Mouse (Mus musculus) ES-E14 (cell line): ENCODE results near the gene Ppt2. TPM values are rescaled to one million over a fixed set of nuclear protein-coding genes. Genes with fewer than 3 reads are reported as not detected.

Source experiments
- DNase-seq: peaks from one replicate; pipeline ENCODE4 v3.0.0-alpha.2; 2013; ENCODE audit warnings: low read depth, low spot score
- H3K27ac ChIP-seq: 2 replicates; pipeline ENCODE4 v1.5.1; 2012; ENCODE audit warnings: low read depth, mild to moderate bottlenecking, low read length, moderate library complexity, mixed read lengths; ENCODE audit not compliant: poor library complexity, insufficient read depth, severe bottlenecking
- H3K36me3 ChIP-seq: 2 replicates; pipeline ENCODE4 v1.6.1; 2012; ENCODE audit warnings: mild to moderate bottlenecking, low read length, moderate library complexity, mixed read lengths; ENCODE audit not compliant: control insufficient read depth, poor library complexity, insufficient read depth, severe bottlenecking
- H3K4me1 ChIP-seq, 2 experiments: fragments of 150-350 bp in 1 of 2; sonication (generic) in 1 of 2; 2 replicates each; pipeline ENCODE4 v1.6.1; 2012; ENCODE audit warnings: low read length in 2 of 2, mild to moderate bottlenecking in 1 of 2, mixed read lengths in 1 of 2; ENCODE audit not compliant: control insufficient read depth in 2 of 2, insufficient read depth in 2 of 2, poor library complexity in 1 of 2
- H3K4me3 ChIP-seq, 2 experiments: fragments of 150-350 bp in 1 of 2; sonication (generic) in 1 of 2; 2 replicates each; pipeline ENCODE4 v1.5.1; 2012; ENCODE audit warnings: low read length in 2 of 2, low read depth in 1 of 2, mild to moderate bottlenecking in 1 of 2, mixed read lengths in 1 of 2; ENCODE audit not compliant: insufficient read depth in 1 of 2, poor library complexity in 1 of 2, severe bottlenecking in 1 of 2
- H3K9ac ChIP-seq: 2 replicates; pipeline ENCODE4 v1.6.1; 2012; ENCODE audit warnings: low read depth, mild to moderate bottlenecking, low read length, mixed read lengths; ENCODE audit not compliant: poor library complexity, insufficient read depth, severe bottlenecking
- H3K9me3 ChIP-seq: fragments of 150-350 bp; sonication (generic); 2 replicates; pipeline ENCODE4 v1.6.1; 2012; ENCODE audit warnings: low read depth, mild to moderate bottlenecking, low read length; ENCODE audit not compliant: control insufficient read depth, insufficient read depth
- CHD2 ChIP-seq: IDR thresholded peaks from 2 replicates; pipeline ENCODE4 v1.6.1; 2014; ENCODE audit warnings: mild to moderate bottlenecking, low read depth, low read length, inconsistent platforms
- HCFC1 ChIP-seq: IDR thresholded peaks from 2 replicates; pipeline ENCODE4 v1.6.1; 2012; ENCODE audit warnings: low read length, inconsistent platforms, borderline replicate concordance; ENCODE audit not compliant: insufficient read depth
- MAFK ChIP-seq: IDR thresholded peaks from 2 replicates; pipeline ENCODE4 v1.6.1; 2014; ENCODE audit warnings: mild to moderate bottlenecking, low read depth, low read length, inconsistent platforms; ENCODE audit not compliant: insufficient read depth
- ZC3H11A ChIP-seq: IDR thresholded peaks from 2 replicates; pipeline ENCODE4 v1.6.1; 2012; ENCODE audit warnings: low read depth, mild to moderate bottlenecking, inconsistent platforms, low read length, borderline replicate concordance
- ZNF384 ChIP-seq: IDR thresholded peaks from 2 replicates; pipeline ENCODE4 v1.6.1; 2012; ENCODE audit warnings: low read depth, low read length, inconsistent platforms
- in situ Hi-C, 2 experiments: fragments of 600-800 bp; cut with MboI; formaldehyde crosslinking; loops; one replicate each; pipeline ENCODE4 v1.15.1; 2025; ENCODE audit warnings: low sequenced_read_pairs in 2 of 2, inconsistent platforms in 1 of 2; ENCODE audit not compliant: unreplicated experiment in 2 of 2
- total RNA-seq: library from RNA; depleted of rRNA; stranded (reverse); fragments of 300-350 nt; gene quantifications from 2 replicates; pipeline ENCODE4 v1.2.3, GENCODE M21; 2012

Gene Ppt2
- total RNA-seq, 1 experiment, result 13.6 TPM

GRCm38 (mm10) chr17:34590154-34590987, 37.9 kb downstream of the Ppt2 start:
- no peak for DNase-seq
- H3K36me3 ChIP-seq, result peaks cover 11% of the 10 kb centered on the region; the same call in 1 of the 2 replicates
- H3K9me3 ChIP-seq, result no peaks in the 10 kb centered on the region
- no peak for TF ChIP-seq ZNF384
- in situ Hi-C loops, result no loop called here
- H3K27ac ChIP-seq, result peak overlapping the region; percentile 6; the same call in 1 of the 2 replicates
- H3K4me3 ChIP-seq, result peak overlapping the region in 1 of 2 experiments; percentile 40; a peak in 1 of 4 replicates
- peaks cover 19 to 43% of the 10 kb centered on the region in 2 experiments for H3K4me1 ChIP-seq
- H3K9ac ChIP-seq, result peak overlapping the region; percentile 39; the same call in 1 of the 2 replicates

GRCm38 (mm10) chr17:34589681-34590101, 38.6 kb downstream of the Ppt2 start, which contains the start of gene Gpsm3:
TSS of gene Gpsm3 (plus strand) at chr17:34589806.
- H3K4me3 ChIP-seq, result peak within 1 kb of the TSS; percentile 6 to 40; a peak in 2 of 4 replicates
- peaks cover 19 to 38% of the 10 kb centered on the region in 2 experiments for H3K4me1 ChIP-seq
- no peak within 1 kb of the TSS; the same call in 1 of the 2 replicates for H3K27ac ChIP-seq
- in situ Hi-C loops, result no loop called here
- H3K9ac ChIP-seq, result peak within 1 kb of the TSS; percentile 39; the same call in 1 of the 2 replicates
- TF ChIP-seq ZC3H11A, result no peak
- TF ChIP-seq CHD2, result no peak
- TF ChIP-seq ZNF384, result no peak
- TF ChIP-seq MAFK, result no peak
- TF ChIP-seq HCFC1, result no peak
- no peak for DNase-seq
- no peaks in the 10 kb centered on the region for H3K9me3 ChIP-seq
- H3K36me3 ChIP-seq, result peaks cover 6% of the 10 kb centered on the region; the same call in 1 of the 2 replicates

- H3K4me3 ChIP-seq, result 0 out of 4 replicates have a peak overlapping the region, but pooled peaks of 1 of the 2 experiments have one; percentile 6
- H3K4me1 ChIP-seq, result peaks cover 19 to 36% of the 10 kb centered on the region in 2 experiments
- no peak overlapping the region; the same call in 1 of the 2 replicates for H3K27ac ChIP-seq
- no peak for DNase-seq
- H3K9ac ChIP-seq, result peak overlapping the region; percentile 13; the same call in 1 of the 2 replicates
- TF ChIP-seq MAFK (no peak), HCFC1 (no peak), CHD2 (no peak), ZC3H11A (no peak), ZNF384 (no peak)
- no peaks in the 10 kb centered on the region for H3K9me3 ChIP-seq
- H3K36me3 ChIP-seq, result peaks cover 3% of the 10 kb centered on the region; the same call in 1 of the 2 replicates
- in situ Hi-C loops, result no loop called here
Measured at GRCm38 (mm10) chr17:34589206-34589605, 39.1 kb downstream of the Ppt2 start.

- Histone ChIP-seq H3K9ac (no peak overlapping the region), H3K9me3 (no peaks in the 10 kb centered on the region), H3K27ac (no peak overlapping the region), H3K4me1 (peaks cover 19 to 31% of the 10 kb centered on the region in 2 experiments), H3K4me3 (no peak overlapping the region), H3K36me3 (no peaks in the 10 kb centered on the region)
- in situ Hi-C loops, result no loop called here
- no peak for TF ChIP-seq HCFC1
- no peak for TF ChIP-seq ZNF384
- no peak for TF ChIP-seq CHD2
- TF ChIP-seq ZC3H11A, result no peak
- no peak for TF ChIP-seq MAFK
- DNase-seq, result no peak
Measured at GRCm38 (mm10) chr17:34588767-34589166, 39.5 kb downstream of the Ppt2 start.

GRCm38 (mm10) chr17:34587814-34588213, 40.5 kb downstream of the Ppt2 start:
- Histone ChIP-seq H3K27ac (peak overlapping the region; percentile 47; the same call in 1 of the 2 replicates), H3K9ac (peak overlapping the region; percentile 96), H3K4me1 (peaks cover 15 to 25% of the 10 kb centered on the region in 2 experiments), H3K4me3 (peak overlapping the region; percentile 91 to 95), H3K36me3 (no peaks in the 10 kb centered on the region), H3K9me3 (no peaks in the 10 kb centered on the region)
- DNase-seq, result no peak
- in situ Hi-C loops, result no loop called here
- TF ChIP-seq ZC3H11A (no peak), CHD2 (no peak), MAFK (no peak), HCFC1 (no peak)
